Mouse (Mus musculus): ENCODE results near the gene Kat5. TPM values are rescaled to one million over a fixed set of nuclear protein-coding genes. Genes with fewer than 3 reads are reported as not detected.

The Kat5 gene
- polyA plus RNA-seq, 1 experiment from 2014 or later: 21.7 TPM

DNA sequence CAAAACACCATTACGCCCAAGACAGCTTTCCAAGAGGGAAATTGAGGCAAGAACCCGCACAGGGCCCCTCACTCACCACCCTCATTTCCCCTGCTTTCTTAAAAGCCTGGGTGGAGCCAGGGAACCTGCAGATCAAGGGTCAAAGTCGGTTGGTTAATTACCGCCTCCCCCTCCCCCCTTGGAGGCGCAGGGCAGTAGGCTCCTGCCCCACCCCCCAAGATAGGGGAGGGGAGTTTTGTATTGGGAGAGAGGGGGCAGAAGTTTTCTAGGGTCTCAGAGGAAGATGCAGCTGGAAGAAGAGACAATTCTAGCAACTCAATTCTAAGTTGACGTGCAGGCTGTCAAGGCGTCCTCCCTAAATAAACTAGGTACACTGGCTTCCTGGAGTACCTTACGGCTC, 50.8 kb downstream of the Kat5 start:
- Histone ChIP-seq H3K9me3 (replicated peaks) (no peaks in the 10 kb centered on the region), H3K9ac (no peak overlapping the region), H3K27ac (no peak overlapping the region), H3K4me2 (no peak overlapping the region), H3K27me3 (peaks cover 99% of the 10 kb centered on the region), H3K4me1 (replicated peaks) (peaks cover 21% of the 10 kb centered on the region), H3K36me3 (no peaks in the 10 kb centered on the region), H3K4me3 (replicated peaks) (no peak overlapping the region)
- WGBS (ENCODE audit: insufficient replicate concordance): 26% methylated on average over 8 of the region's 8 CpGs
- DNase-seq (no peak), ATAC-seq (ENCODE audit: low read depth) (no peak)

DNA sequence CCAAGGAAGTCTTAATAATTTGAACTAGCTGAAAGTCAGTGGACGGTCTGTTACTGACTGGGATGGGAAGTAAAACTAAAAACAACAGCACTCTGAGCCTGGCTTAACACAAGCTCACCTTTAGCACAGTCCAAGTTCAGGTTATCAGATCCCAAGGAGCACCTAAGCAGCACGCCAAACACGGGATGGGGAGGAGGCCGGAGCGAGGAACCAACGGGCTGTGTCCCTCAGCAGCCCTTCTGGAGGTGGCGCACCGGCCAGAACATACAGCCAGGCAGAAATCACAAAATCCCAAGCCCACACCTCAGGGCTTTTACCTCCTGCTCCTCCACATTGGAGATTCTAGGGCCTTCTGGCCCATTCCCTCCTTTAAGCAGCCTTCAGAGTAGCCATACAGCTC, 51.3 kb downstream of the Kat5 start:
- DNase-seq (no peak), ATAC-seq (ENCODE audit: low read depth) (no peak)
- Histone ChIP-seq H3K27me3 (peaks cover 96% of the 10 kb centered on the region), H3K9me3 (replicated peaks) (no peaks in the 10 kb centered on the region), H3K4me3 (replicated peaks) (no peak overlapping the region), H3K4me2 (no peak overlapping the region), H3K4me1 (replicated peaks) (peaks cover 21% of the 10 kb centered on the region), H3K9ac (no peak overlapping the region), H3K36me3 (no peaks in the 10 kb centered on the region), H3K27ac (no peak overlapping the region)
- 60% methylated on average over 8 of the region's 8 CpGs for WGBS (ENCODE audit: insufficient replicate concordance)

DNA sequence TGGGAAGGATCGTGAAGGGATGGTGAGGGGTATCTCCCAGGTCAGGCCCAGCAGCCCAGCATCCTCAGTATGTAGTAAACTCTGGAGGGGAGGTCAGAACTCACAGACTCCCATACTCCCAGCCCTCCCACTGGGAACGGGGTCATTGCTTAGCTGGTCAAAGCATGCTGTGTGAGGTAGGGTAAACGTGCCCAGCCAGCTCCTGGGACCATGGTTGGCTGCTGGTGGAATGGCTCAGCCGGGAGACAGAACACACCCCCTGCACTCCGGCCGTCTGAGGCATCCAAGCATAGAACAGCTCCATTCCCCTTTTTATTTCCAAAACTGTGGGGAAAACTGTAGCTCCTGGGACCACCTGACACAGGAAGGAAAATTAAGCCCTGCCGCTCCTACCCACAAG, 51.9 kb downstream of the Kat5 start:
- peaks cover 21% of the 10 kb centered on the region for H3K4me1 ChIP-seq (replicated peaks)
- no peak overlapping the region for H3K9ac ChIP-seq
- H3K4me3 ChIP-seq (replicated peaks): no peak overlapping the region
- no peak overlapping the region for H3K27ac ChIP-seq
- no peak for ATAC-seq (ENCODE audit: low read depth)
- peaks cover 90% of the 10 kb centered on the region for H3K27me3 ChIP-seq
- H3K9me3 ChIP-seq (replicated peaks): no peaks in the 10 kb centered on the region
- H3K4me2 ChIP-seq: no peak overlapping the region
- 43% methylated on average over 7 of the region's 7 CpGs for WGBS (ENCODE audit: insufficient replicate concordance)
- no peak for DNase-seq
- H3K36me3 ChIP-seq: no peaks in the 10 kb centered on the region

DNA sequence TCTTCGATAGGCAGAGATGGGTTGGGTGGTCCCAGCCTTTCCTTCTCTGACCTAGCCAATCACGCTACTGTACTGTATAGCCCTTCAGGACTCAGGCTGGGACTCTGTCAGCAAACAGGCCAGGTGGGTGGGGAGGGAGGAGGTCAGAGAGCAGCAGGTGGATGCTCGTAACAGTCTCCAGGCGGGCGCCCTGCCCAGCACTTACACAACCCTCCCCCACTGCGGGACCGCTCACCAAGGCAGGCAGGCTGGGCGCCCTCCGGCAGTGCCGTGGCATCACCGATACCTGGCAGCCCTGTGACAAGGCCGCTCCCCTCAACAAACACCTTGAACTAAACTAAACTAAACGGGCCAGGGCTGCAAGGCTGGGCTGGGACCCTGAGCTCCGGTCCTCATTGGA, 55.8 kb downstream of the Kat5 start:
- Histone ChIP-seq H3K4me1 (replicated peaks) (peaks cover under 1% of the 10 kb centered on the region; the same call in 1 of the 2 replicates), H3K9me3 (replicated peaks) (no peaks in the 10 kb centered on the region), H3K36me3 (no peaks in the 10 kb centered on the region), H3K4me2 (no peak overlapping the region), H3K27me3 (peaks cover 53% of the 10 kb centered on the region), H3K27ac (no peak overlapping the region), H3K9ac (no peak overlapping the region), H3K4me3 (replicated peaks) (no peak overlapping the region)
- 75% methylated on average over 14 of the region's 14 CpGs for WGBS (ENCODE audit: insufficient replicate concordance)
- no peak for DNase-seq
- ATAC-seq (ENCODE audit: low read depth): no peak

DNA sequence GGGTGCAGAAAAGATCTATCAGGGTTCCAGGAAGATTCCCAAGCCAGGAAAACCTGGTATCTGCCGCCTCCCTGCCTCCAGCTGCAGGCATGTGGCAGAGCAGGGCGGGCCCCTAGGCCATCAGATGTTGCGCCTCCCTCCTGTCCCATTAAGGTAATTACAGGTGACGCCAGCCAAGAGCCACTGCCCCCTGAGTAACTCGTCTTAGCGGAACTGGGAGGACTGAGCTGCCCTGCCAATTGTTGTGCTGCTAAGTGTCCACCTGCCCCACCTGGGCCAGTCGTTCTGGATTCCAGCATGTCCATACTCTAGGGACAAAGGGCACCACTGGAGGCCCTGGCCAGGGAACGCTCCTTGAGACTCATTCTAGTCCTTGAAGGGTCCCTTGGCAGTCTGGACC, 56.2 kb downstream of the Kat5 start:
- WGBS (ENCODE audit: insufficient replicate concordance): 69% methylated on average over 8 of the region's 8 CpGs
- Histone ChIP-seq H3K9me3 (replicated peaks) (no peaks in the 10 kb centered on the region), H3K4me3 (replicated peaks) (no peak overlapping the region), H3K4me1 (replicated peaks) (no peaks in the 10 kb centered on the region), H3K27ac (no peak overlapping the region), H3K36me3 (no peaks in the 10 kb centered on the region), H3K4me2 (no peak overlapping the region), H3K27me3 (peaks cover 49% of the 10 kb centered on the region), H3K9ac (no peak overlapping the region)
- ATAC-seq (ENCODE audit: low read depth): no peak
- no peak for DNase-seq

Other genes starting within 250 kb of the Kat5 start
- 39.6 and 42.6 TPM in 2 replicates for gene Eif1ad, start 243.5 kb downstream of the Kat5 start, polyA plus RNA-seq (2015; fragmentation: Nextera tagmentation; extraction: Ambion mirVana)
- 337 and 338 TPM in 2 replicates for gene Banf1, start 243.1 kb downstream of the Kat5 start, polyA plus RNA-seq (2015; fragmentation: Nextera tagmentation; extraction: Ambion mirVana)
- gene Sart1, start 221.5 kb downstream of the Kat5 start, polyA plus RNA-seq (2015; fragmentation: Nextera tagmentation; extraction: Ambion mirVana): 35.1 and 41.0 TPM in 2 replicates
- 0.12 TPM in 1 of 2 replicates, not detected in the other for gene Tsga10ip, start 207.7 kb downstream of the Kat5 start, polyA plus RNA-seq (2015; fragmentation: Nextera tagmentation; extraction: Ambion mirVana)
- 90.0 and 94.5 TPM in 2 replicates for gene Drap1, start 185.3 kb downstream of the Kat5 start, polyA plus RNA-seq (2015; fragmentation: Nextera tagmentation; extraction: Ambion mirVana)
- gene AI837181, start 185.1 kb downstream of the Kat5 start, polyA plus RNA-seq (2015; fragmentation: Nextera tagmentation; extraction: Ambion mirVana): 18.0 and 19.0 TPM in 2 replicates
- gene Fosl1, start 162.7 kb downstream of the Kat5 start, polyA plus RNA-seq (2015; fragmentation: Nextera tagmentation; extraction: Ambion mirVana): not detected in 2 replicates
- 2.0 and 2.1 TPM in 2 replicates for gene Ccdc85b, start 152.3 kb downstream of the Kat5 start, polyA plus RNA-seq (2015; fragmentation: Nextera tagmentation; extraction: Ambion mirVana)
- gene Fibp, start 149.6 kb downstream of the Kat5 start, polyA plus RNA-seq (2015; fragmentation: Nextera tagmentation; extraction: Ambion mirVana): 34.0 and 34.7 TPM in 2 replicates
- 0.35 and 0.53 TPM in 2 replicates for gene Ctsw, start 141.7 kb downstream of the Kat5 start, polyA plus RNA-seq (2015; fragmentation: Nextera tagmentation; extraction: Ambion mirVana)
- 20.4 and 21.4 TPM in 2 replicates for gene Efemp2, start 136.3 kb downstream of the Kat5 start, polyA plus RNA-seq (2015; fragmentation: Nextera tagmentation; extraction: Ambion mirVana)
- gene Mus81, start 121.8 kb downstream of the Kat5 start, polyA plus RNA-seq (2015; fragmentation: Nextera tagmentation; extraction: Ambion mirVana): 16.3 and 16.8 TPM in 2 replicates
- gene Cfl1, start 119.8 kb downstream of the Kat5 start, polyA plus RNA-seq (2015; fragmentation: Nextera tagmentation; extraction: Ambion mirVana): 1,341 and 1,482 TPM in 2 replicates
- 0.09 TPM in 1 of 2 replicates, not detected in the other for gene 1700020D05Rik, start 106.5 kb downstream of the Kat5 start, polyA plus RNA-seq (2015; fragmentation: Nextera tagmentation; extraction: Ambion mirVana)
- gene Snx32, start 99.7 kb downstream of the Kat5 start, polyA plus RNA-seq (2015; fragmentation: Nextera tagmentation; extraction: Ambion mirVana): 6.4 and 7.0 TPM in 2 replicates
- 0.06 and 0.09 TPM in 2 replicates for gene Ovol1, start 49.6 kb downstream of the Kat5 start, polyA plus RNA-seq (2015; fragmentation: Nextera tagmentation; extraction: Ambion mirVana)
- gene Ap5b1, start 42.2 kb downstream of the Kat5 start, polyA plus RNA-seq (2015; fragmentation: Nextera tagmentation; extraction: Ambion mirVana): 2.3 and 2.9 TPM in 2 replicates
- gene Rnaseh2c, start 8.4 kb downstream of the Kat5 start, polyA plus RNA-seq (2015; fragmentation: Nextera tagmentation; extraction: Ambion mirVana): 164 and 176 TPM in 2 replicates
- 24.5 and 28.8 TPM in 2 replicates for gene Rela, start 27.2 kb upstream of the Kat5 start, polyA plus RNA-seq (2015; fragmentation: Nextera tagmentation; extraction: Ambion mirVana)
- 23.3 and 24.6 TPM in 2 replicates for gene Sipa1, start 53.5 kb upstream of the Kat5 start, polyA plus RNA-seq (2015; fragmentation: Nextera tagmentation; extraction: Ambion mirVana)
- 13.8 and 15.9 TPM in 2 replicates for gene Map3k11, start 78.5 kb upstream of the Kat5 start, polyA plus RNA-seq (2015; fragmentation: Nextera tagmentation; extraction: Ambion mirVana)
- gene Pcnx3, start 78.7 kb upstream of the Kat5 start, polyA plus RNA-seq (2015; fragmentation: Nextera tagmentation; extraction: Ambion mirVana): 9.1 and 10.1 TPM in 2 replicates
- gene Kcnk7, start 94.1 kb upstream of the Kat5 start, polyA plus RNA-seq (2015; fragmentation: Nextera tagmentation; extraction: Ambion mirVana): 0.21 and 0.46 TPM in 2 replicates
- gene Ehbp1l1, start 116.1 kb upstream of the Kat5 start, polyA plus RNA-seq (2015; fragmentation: Nextera tagmentation; extraction: Ambion mirVana): 105 and 111 TPM in 2 replicates
- 44.5 and 47.0 TPM in 2 replicates for gene Fam89b, start 119.4 kb upstream of the Kat5 start, polyA plus RNA-seq (2015; fragmentation: Nextera tagmentation; extraction: Ambion mirVana)
- 1.1 and 2.7 TPM in 2 replicates for gene Ltbp3, start 130.7 kb upstream of the Kat5 start, polyA plus RNA-seq (2015; fragmentation: Nextera tagmentation; extraction: Ambion mirVana)
- gene Scyl1, start 161.2 kb upstream of the Kat5 start, polyA plus RNA-seq (2015; fragmentation: Nextera tagmentation; extraction: Ambion mirVana): 25.2 and 27.5 TPM in 2 replicates